Mouse (Mus musculus): Measurements from ENCODE around the gene Dock6. TPM values are rescaled to one million over a fixed set of nuclear protein-coding genes. Genes with fewer than 3 reads are reported as not detected.
"Not testable (repeated sequence)": the region's sequence is repeated elsewhere in the genome, so short reads cannot be mapped to it uniquely, and the experiment has no call there.

Dock6 gene
- polyA plus RNA-seq, 1 experiment from 2014 or later: 28.3 TPM

- peak overlapping the region; percentile 91 for H3K9ac ChIP-seq (ENCODE audit: low read depth, low read length)
- H3K4me1 ChIP-seq (ENCODE audit: control insufficient read depth, insufficient read depth, low read length): peaks cover 23% of the 10 kb centered on the region
- H3K27me3 ChIP-seq (replicated peaks; ENCODE audit: control insufficient read depth, insufficient read depth, low read length): no peaks in the 10 kb centered on the region
- H3K27ac ChIP-seq (replicated peaks; ENCODE audit: low read depth, low read length): peak overlapping the region; percentile 96
- ATAC-seq (ENCODE audit: low read depth) (peak; percentile 69), DNase-seq (ENCODE audit: low spot score) (peak; percentile 86)
- H3K4me3 ChIP-seq (ENCODE audit: low read depth, low read length): peak overlapping the region; percentile 87
- H3K9me3 ChIP-seq (ENCODE audit: control insufficient read depth, low read length): no peaks in the 10 kb centered on the region
- WGBS: 0% methylated on average over 19 of the region's 26 CpGs
- peak overlapping the region; percentile 68 for H3K4me2 ChIP-seq (ENCODE audit: low read depth, low read length)
- H3K36me3 ChIP-seq (ENCODE audit: control insufficient read depth, insufficient read depth, low read length): peaks cover 46% of the 10 kb centered on the region
Observed at GRCm38 (mm10) chr9:21797921-21798344, 54.5 kb downstream of the Dock6 start.

- peak overlapping the region; percentile 96 for H3K27ac ChIP-seq (replicated peaks; ENCODE audit: low read depth, low read length)
- H3K9me3 ChIP-seq (ENCODE audit: control insufficient read depth, low read length): no peaks in the 10 kb centered on the region
- H3K4me1 ChIP-seq (ENCODE audit: control insufficient read depth, insufficient read depth, low read length): peaks cover 29% of the 10 kb centered on the region
- H3K9ac ChIP-seq (ENCODE audit: low read depth, low read length): peak overlapping the region; percentile 52
- H3K4me3 ChIP-seq (ENCODE audit: low read depth, low read length): peak overlapping the region; percentile 87
- H3K36me3 ChIP-seq (ENCODE audit: control insufficient read depth, insufficient read depth, low read length): peaks cover 44% of the 10 kb centered on the region
- no peaks in the 10 kb centered on the region for H3K27me3 ChIP-seq (replicated peaks; ENCODE audit: control insufficient read depth, insufficient read depth, low read length)
- H3K4me2 ChIP-seq (ENCODE audit: low read depth, low read length): peak overlapping the region; percentile 68
- ATAC-seq (ENCODE audit: low read depth) (no peak), DNase-seq (ENCODE audit: low spot score) (no peak)
- WGBS: 55% methylated on average over 3 of the region's 3 CpGs
Observed at GRCm38 (mm10) chr9:21796919-21797318, 55.5 kb downstream of the Dock6 start.

- Histone ChIP-seq H3K27me3 (replicated peaks; ENCODE audit: control insufficient read depth, insufficient read depth, low read length) (no peaks in the 10 kb centered on the region), H3K27ac (replicated peaks; ENCODE audit: low read depth, low read length) (peak overlapping the region; percentile 96; the same call in 1 of the 2 replicates), H3K4me1 (ENCODE audit: control insufficient read depth, insufficient read depth, low read length) (peaks cover 30% of the 10 kb centered on the region), H3K36me3 (ENCODE audit: control insufficient read depth, insufficient read depth, low read length) (peaks cover 44% of the 10 kb centered on the region), H3K4me2 (ENCODE audit: low read depth, low read length) (peak overlapping the region; percentile 68), H3K9ac (ENCODE audit: low read depth, low read length) (peak overlapping the region; percentile 52), H3K9me3 (ENCODE audit: control insufficient read depth, low read length) (no peaks in the 10 kb centered on the region), H3K4me3 (ENCODE audit: low read depth, low read length) (peak overlapping the region; percentile 87)
- WGBS: 12% methylated on average over 3 of the region's 3 CpGs
- DNase-seq (ENCODE audit: low spot score): peak; percentile 26
- ATAC-seq (ENCODE audit: low read depth): no peak
Observed at GRCm38 (mm10) chr9:21796259-21796658, 56.2 kb downstream of the Dock6 start.

- H3K36me3 ChIP-seq (ENCODE audit: control insufficient read depth, insufficient read depth, low read length): peaks cover 48% of the 10 kb centered on the region
- DNase-seq (ENCODE audit: low spot score): no peak
- H3K9ac ChIP-seq (ENCODE audit: low read depth, low read length): peak overlapping the region; percentile 52; the same call in 1 of the 2 replicates
- peaks cover 30% of the 10 kb centered on the region for H3K4me1 ChIP-seq (ENCODE audit: control insufficient read depth, insufficient read depth, low read length)
- H3K9me3 ChIP-seq (ENCODE audit: control insufficient read depth, low read length): no peaks in the 10 kb centered on the region
- ATAC-seq (ENCODE audit: low read depth): no peak
- no peaks in the 10 kb centered on the region for H3K27me3 ChIP-seq (replicated peaks; ENCODE audit: control insufficient read depth, insufficient read depth, low read length)
- H3K4me3 ChIP-seq (ENCODE audit: low read depth, low read length): 0 out of 2 replicates have a peak overlapping the region, but pooled peaks have one; percentile 87
- WGBS: 54% methylated on average over 5 of the region's 5 CpGs
- H3K27ac ChIP-seq (replicated peaks; ENCODE audit: low read depth, low read length): 0 out of 2 replicates have a peak overlapping the region, but pooled peaks have one; percentile 96
- H3K4me2 ChIP-seq (ENCODE audit: low read depth, low read length): peak overlapping the region; percentile 68
Observed at GRCm38 (mm10) chr9:21795579-21795978, 56.9 kb downstream of the Dock6 start.

- H3K36me3 ChIP-seq (ENCODE audit: control insufficient read depth, insufficient read depth, low read length): peaks cover 54% of the 10 kb centered on the region
- H3K9me3 ChIP-seq (ENCODE audit: control insufficient read depth, low read length): no peaks in the 10 kb centered on the region
- no peak overlapping the region for H3K27ac ChIP-seq (replicated peaks; ENCODE audit: low read depth, low read length)
- no peak overlapping the region for H3K4me2 ChIP-seq (ENCODE audit: low read depth, low read length)
- 94% methylated on average over 19 of the region's 25 CpGs for WGBS
- no peak overlapping the region for H3K9ac ChIP-seq (ENCODE audit: low read depth, low read length)
- peaks cover 30% of the 10 kb centered on the region for H3K4me1 ChIP-seq (ENCODE audit: control insufficient read depth, insufficient read depth, low read length)
- DNase-seq (ENCODE audit: low spot score) (no peak), ATAC-seq (ENCODE audit: low read depth) (no peak)
- no peak overlapping the region for H3K4me3 ChIP-seq (ENCODE audit: low read depth, low read length)
- no peaks in the 10 kb centered on the region for H3K27me3 ChIP-seq (replicated peaks; ENCODE audit: control insufficient read depth, insufficient read depth, low read length)
Observed at GRCm38 (mm10) chr9:21794925-21795324, 57.5 kb downstream of the Dock6 start.

GRCm38 (mm10) chr9:21794344-21794834 is 58.0 kb downstream of the Dock6 start:
- H3K4me2 ChIP-seq (ENCODE audit: low read depth, low read length): no peak overlapping the region
- no peaks in the 10 kb centered on the region for H3K27me3 ChIP-seq (replicated peaks; ENCODE audit: control insufficient read depth, insufficient read depth, low read length)
- 92% methylated on average over 18 of the region's 18 CpGs for WGBS
- no peaks in the 10 kb centered on the region for H3K9me3 ChIP-seq (ENCODE audit: control insufficient read depth, low read length)
- H3K4me3 ChIP-seq (ENCODE audit: low read depth, low read length): no peak overlapping the region
- DNase-seq (ENCODE audit: low spot score) (no peak), ATAC-seq (ENCODE audit: low read depth) (no peak)
- H3K4me1 ChIP-seq (ENCODE audit: control insufficient read depth, insufficient read depth, low read length): peaks cover 30% of the 10 kb centered on the region
- H3K27ac ChIP-seq (replicated peaks; ENCODE audit: low read depth, low read length): no peak overlapping the region
- H3K36me3 ChIP-seq (ENCODE audit: control insufficient read depth, insufficient read depth, low read length): peaks cover 60% of the 10 kb centered on the region
- no peak overlapping the region for H3K9ac ChIP-seq (ENCODE audit: low read depth, low read length)

GRCm38 (mm10) chr9:21793507-21793906 is 58.9 kb downstream of the Dock6 start:
- H3K4me2 ChIP-seq (ENCODE audit: low read depth, low read length); ATAC-seq (ENCODE audit: low read depth); DNase-seq (ENCODE audit: low spot score); H3K9me3 ChIP-seq (ENCODE audit: control insufficient read depth, low read length); H3K27me3 ChIP-seq (replicated peaks; ENCODE audit: control insufficient read depth, insufficient read depth, low read length); H3K9ac ChIP-seq (ENCODE audit: low read depth, low read length); H3K27ac ChIP-seq (replicated peaks; ENCODE audit: low read depth, low read length); H3K4me3 ChIP-seq (ENCODE audit: low read depth, low read length): not testable (repeated sequence)
- Histone ChIP-seq H3K36me3 (ENCODE audit: control insufficient read depth, insufficient read depth, low read length) (peaks cover 69% of the 10 kb centered on the region), H3K4me1 (ENCODE audit: control insufficient read depth, insufficient read depth, low read length) (peaks cover 26% of the 10 kb centered on the region)
- 96% methylated on average over 6 of the region's 6 CpGs for WGBS

GRCm38 (mm10) chr9:21792644-21793043 is 59.8 kb downstream of the Dock6 start:
- Histone ChIP-seq H3K9me3 (ENCODE audit: control insufficient read depth, low read length) (no peaks in the 10 kb centered on the region), H3K9ac (ENCODE audit: low read depth, low read length) (peak overlapping the region; percentile 31; the same call in 1 of the 2 replicates), H3K4me1 (ENCODE audit: control insufficient read depth, insufficient read depth, low read length) (peaks cover 26% of the 10 kb centered on the region), H3K27ac (replicated peaks; ENCODE audit: low read depth, low read length) (no peak overlapping the region), H3K4me3 (ENCODE audit: low read depth, low read length) (peak overlapping the region; percentile 2; the same call in 1 of the 2 replicates), H3K36me3 (ENCODE audit: control insufficient read depth, insufficient read depth, low read length) (peaks cover 77% of the 10 kb centered on the region), H3K4me2 (ENCODE audit: low read depth, low read length) (peak overlapping the region; percentile 18), H3K27me3 (replicated peaks; ENCODE audit: control insufficient read depth, insufficient read depth, low read length) (no peaks in the 10 kb centered on the region)
- ATAC-seq (ENCODE audit: low read depth): peak; percentile 60; the same call in 1 of the 2 replicates
- peak; percentile 74 for DNase-seq (ENCODE audit: low spot score)
- WGBS: 56% methylated on average over 8 of the region's 8 CpGs

- peaks cover 85% of the 10 kb centered on the region for H3K36me3 ChIP-seq (ENCODE audit: control insufficient read depth, insufficient read depth, low read length)
- no peaks in the 10 kb centered on the region for H3K9me3 ChIP-seq (ENCODE audit: control insufficient read depth, low read length)
- H3K27me3 ChIP-seq (replicated peaks; ENCODE audit: control insufficient read depth, insufficient read depth, low read length): no peaks in the 10 kb centered on the region
- no peak overlapping the region for H3K4me2 ChIP-seq (ENCODE audit: low read depth, low read length)
- ATAC-seq (ENCODE audit: low read depth) (no peak), DNase-seq (ENCODE audit: low spot score) (peak; percentile 65)
- no peak overlapping the region for H3K9ac ChIP-seq (ENCODE audit: low read depth, low read length)
- H3K27ac ChIP-seq (replicated peaks; ENCODE audit: low read depth, low read length): no peak overlapping the region
- peaks cover 20% of the 10 kb centered on the region for H3K4me1 ChIP-seq (ENCODE audit: control insufficient read depth, insufficient read depth, low read length)
- H3K4me3 ChIP-seq (ENCODE audit: low read depth, low read length): no peak overlapping the region
- 67% methylated on average over 8 of the region's 8 CpGs for WGBS
Observed at GRCm38 (mm10) chr9:21791861-21792260, 60.6 kb downstream of the Dock6 start.
